Mouse (Mus musculus): ENCODE results near the gene Nrcam.

Gene Nrcam

DNA sequence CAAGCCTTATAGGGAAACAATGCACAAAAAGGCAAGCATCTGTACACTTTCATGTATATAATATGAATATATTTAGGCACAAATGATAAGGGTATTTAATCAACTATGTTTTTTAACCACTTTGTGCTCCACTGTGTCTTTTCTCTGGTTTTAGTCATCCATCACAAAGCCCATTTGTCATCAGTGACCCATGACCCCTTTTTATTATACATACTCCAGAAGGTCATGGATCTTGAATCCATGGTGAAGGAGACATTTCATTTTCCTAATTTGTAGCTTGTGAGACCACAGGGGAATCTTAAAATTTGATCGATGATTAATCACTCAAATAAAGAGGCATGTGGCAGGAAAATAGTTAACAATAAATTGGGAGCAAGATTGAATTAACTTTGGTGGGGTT lies 29.2 kb downstream of the Nrcam start:
- DNase-seq (ENCODE audit: low read depth, low spot score), result no peak

DNA sequence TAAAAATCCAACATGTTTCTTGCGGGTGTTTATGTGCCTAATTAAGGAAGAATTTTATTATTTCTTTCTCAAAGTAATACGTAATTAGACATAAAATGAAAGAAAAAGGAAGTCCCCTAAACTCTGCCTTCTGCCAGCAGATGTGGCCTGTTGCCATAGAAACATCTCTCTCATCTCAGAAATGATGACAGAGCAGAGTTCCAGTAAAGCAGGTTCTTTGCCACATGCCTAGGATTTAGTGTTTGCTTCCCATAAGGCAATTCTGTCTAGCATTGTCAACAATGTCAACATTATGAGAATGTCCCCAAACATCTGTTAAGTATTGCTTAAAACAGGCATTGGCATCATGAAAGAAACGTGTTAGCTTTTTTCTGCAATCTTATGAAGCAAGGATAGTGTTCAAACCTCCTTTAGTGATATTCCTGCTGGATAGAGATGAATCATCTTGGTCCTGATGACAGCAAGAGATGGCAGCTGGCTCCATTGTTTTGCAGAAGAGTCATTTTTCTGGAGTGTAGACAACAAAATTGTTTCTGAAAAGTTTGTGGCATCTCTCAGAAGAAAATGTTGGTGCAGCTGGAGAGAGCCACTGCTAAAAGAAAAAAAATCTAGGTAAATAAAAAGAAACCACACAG lies 42.5 kb downstream of the Nrcam start:
- DNase-seq (ENCODE audit: low read depth, low spot score), result no peak

DNA sequence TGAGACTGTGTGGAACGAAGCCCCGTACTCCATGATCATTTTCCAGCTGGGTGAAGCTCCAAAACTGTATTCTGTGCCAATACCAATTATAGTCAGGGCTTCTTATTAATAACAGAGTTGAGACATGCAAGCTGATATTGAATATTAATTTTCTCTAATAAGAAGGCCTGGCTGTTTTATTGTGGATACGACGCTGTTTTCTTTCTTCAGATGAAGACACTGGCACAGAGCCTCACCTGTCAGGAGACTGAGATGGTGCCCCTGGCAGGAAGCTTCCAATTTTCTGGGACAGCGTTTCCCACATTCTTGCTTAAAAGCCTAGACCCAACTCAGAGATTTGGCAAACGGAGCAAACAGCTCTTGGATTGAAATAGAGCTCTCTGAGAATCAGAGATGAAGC lies 47.3 kb downstream of the Nrcam start:
- no peak for DNase-seq (ENCODE audit: low read depth, low spot score)

DNA sequence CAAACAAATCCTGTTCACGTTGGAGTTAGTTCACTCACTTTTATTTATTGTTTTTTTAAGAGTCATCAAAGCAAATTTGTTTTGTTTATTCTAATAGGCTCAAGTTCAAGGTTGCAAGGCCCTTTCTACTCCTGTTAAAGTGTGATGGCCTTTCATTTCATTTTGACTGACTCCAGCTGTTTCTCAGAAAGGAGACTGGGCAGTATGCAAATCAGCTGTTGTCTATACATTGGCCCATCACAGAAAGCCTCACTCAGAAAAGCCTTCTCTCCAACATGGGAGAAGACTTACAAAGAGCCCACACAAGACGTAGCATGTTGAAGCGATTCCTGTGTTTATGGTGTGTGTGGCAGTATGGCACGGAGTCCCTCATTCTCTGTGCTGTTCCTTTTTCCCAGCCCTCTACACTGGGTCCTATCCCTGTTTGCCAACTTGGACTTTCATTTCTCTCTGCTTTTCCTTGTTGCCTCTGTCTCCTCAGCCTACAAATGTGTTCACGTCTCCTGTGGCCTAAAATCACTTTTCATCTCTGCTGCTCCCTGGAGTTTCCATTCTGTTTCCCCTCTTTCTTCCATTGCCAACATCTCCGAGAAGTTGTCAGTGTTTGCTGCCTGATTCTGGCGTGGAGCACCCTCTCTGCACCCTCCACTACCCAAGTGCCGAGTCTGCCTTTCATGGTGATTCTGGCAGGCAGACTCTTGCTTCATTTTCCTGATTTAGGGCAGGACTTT lies 49.9 kb downstream of the Nrcam start:
- DNase-seq (ENCODE audit: low read depth, low spot score), result no peak

DNA sequence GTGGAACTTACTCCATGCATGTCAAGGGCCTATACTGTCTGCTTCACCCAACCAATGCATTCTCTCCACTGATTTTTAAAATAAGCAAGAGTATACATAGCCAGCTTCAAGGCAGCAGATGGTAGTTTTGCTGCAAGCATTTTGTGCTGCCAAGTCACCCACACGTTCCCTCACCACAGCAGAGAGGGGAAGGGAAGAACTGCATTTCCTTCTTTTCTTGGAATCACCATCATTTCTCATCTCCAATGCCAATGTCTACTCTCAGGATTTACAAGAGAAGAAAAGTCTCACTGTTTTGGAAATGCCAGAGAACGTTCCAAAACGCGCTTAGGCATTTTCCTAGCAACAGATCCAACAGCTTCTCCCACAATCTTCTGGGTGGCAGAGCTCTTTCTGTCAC lies 52.1 kb downstream of the Nrcam start:
- peak; percentile 74 for DNase-seq (ENCODE audit: low read depth, low spot score)

DNA sequence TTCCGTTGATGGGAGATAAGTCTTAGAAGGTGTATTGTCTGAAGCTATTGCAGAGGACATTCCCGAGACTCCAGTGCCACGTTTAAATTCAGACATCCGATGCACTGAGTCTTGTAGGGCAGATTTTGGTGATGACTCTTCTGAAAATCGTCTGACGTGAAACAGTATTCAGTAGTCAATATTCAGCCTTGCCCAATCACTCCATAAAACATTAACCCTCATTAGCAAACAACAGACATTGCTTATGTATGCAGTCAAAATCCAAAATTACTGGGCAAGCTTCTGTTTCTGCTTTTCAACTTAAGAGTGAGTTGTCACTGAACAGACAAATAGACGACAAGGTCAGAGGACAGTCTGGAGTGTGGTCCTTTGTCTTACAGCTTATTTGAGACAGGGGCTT lies 57.7 kb downstream of the Nrcam start:
- DNase-seq (ENCODE audit: low read depth, low spot score), result no peak

DNA sequence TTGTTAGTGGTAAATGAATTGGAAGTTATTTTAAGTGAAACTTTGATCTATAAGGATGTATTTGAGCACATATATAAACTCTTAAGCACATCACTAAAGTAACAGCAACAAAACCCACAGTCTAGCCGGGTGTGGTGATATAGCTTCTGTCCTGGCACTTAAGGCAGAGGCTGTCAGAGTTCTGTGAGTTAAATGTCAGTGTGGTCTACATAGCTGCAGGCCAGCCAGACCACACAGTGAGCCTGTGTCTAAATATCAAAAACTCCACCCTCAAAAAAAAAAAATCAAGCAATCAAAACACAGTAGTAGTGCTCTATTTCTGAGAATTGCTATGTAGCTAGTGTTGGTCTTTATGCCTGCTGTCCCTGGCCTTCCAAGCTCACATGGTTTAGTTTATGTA lies 59.5 kb downstream of the Nrcam start:
- DNase-seq (ENCODE audit: low read depth, low spot score), result no peak

DNA sequence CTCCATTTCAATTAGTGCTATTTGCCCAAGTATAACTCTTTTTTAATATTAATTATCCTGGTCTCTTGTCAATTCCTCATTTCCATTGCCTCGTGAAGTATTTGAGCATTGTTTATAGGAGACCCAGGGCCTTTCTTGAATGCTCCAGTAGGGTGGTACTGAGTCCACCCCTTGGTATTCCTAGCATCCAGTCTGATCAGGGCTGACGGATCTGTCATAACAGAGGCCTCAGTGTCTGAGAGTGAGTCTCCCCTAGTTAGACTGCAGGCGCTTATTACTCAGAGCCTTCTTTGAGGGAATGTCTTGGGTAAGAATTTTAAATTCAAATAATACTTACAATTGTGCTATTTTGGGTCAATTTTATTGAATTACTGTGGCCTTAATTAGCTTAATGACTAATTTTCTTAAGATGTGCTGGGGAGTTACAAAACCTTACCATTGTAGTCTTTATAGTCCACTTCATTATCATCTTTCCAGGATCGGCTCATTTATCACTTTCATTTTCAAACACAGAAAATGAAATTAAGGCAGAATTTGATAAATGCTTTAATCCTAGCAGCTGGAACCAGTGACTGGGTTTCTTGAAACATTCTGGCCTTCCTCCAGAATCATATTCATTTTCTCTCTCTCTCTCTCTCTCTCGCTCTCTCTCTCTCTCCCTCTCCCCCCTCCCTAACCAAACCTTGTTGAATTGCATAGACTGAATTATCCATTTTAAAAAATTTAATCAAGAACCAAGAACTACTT lies 61.9 kb downstream of the Nrcam start:
- no peak for DNase-seq (ENCODE audit: low read depth, low spot score)

DNA sequence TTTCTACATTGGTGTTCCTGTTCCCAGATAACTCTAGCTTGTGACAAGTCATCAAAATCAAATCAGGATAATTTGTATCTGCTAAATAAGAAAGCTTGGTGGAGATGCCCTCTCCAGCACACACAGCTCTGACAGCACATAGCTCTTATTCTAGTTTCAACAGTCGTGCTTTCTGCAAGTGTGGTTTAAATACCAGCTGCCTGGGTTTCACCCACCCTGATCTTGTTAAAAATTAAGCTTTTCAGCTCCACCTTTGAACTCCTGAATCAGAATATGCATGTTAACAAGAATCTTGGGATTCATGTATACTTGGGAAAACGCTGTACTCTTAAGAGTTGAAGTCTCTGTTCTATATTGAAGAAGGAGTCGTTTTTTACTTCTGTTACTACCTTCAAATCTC lies 66.2 kb downstream of the Nrcam start:
- DNase-seq (ENCODE audit: low read depth, low spot score), result no peak

DNA sequence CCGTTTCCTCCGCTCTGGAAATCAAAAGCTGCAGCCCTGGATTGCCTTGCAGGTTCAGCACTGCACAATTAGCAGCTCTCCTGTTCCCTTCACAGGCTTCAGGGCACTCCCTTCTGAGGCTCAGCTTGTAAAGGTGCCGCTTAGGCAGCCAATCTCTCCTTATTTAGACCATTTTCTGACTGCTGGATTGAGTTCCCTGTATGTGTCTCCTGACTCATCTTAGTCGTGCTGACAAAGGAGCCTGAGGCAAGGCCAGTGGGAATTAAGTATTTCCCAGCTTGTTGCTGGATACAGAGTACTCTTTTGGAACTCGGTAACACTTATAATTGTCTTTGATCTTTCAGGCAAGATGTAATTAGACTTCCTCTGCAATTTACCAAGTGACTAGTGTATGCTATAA lies 69.1 kb downstream of the Nrcam start:
- DNase-seq (ENCODE audit: low read depth, low spot score), result no peak

DNA sequence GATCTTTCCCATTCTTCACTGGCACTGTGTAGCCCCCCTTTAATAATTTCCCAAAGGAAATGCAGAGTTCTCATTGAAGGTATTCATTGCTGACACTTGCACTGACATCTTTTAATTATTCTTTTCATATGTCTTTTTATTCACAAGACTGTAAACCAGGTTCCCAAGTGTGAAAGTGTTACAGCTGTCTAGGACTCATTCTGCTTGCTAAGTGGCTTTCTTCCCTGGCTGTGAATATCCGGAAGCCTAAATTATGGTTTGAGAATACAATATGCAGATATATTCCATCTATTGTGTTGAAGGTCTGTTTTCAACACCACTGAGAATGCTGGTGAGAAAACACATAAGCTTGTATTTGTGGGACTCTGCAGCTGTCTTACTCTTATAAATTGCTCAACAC lies 73.4 kb downstream of the Nrcam start:
- DNase-seq (ENCODE audit: low read depth, low spot score), result no peak

DNA sequence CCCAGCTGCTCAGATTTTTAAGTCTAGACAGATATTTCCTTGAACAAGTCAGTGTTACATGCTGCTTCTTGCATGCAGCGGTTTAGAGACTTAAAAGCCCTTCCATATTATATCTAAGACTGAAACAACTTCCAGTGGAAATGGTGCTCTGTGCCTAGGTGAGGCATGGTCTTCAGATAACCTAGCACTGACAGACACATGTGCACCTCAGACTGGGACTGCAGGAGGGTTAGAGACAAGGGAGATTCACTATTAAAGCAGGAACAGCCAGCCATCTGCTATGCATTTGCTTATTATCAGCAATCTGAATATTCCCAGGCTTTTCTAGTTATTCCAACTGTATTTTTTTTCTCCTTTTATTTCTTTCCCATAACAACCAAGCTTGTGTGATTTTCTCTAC lies 74.6 kb downstream of the Nrcam start:
- DNase-seq (ENCODE audit: low read depth, low spot score), result no peak

DNA sequence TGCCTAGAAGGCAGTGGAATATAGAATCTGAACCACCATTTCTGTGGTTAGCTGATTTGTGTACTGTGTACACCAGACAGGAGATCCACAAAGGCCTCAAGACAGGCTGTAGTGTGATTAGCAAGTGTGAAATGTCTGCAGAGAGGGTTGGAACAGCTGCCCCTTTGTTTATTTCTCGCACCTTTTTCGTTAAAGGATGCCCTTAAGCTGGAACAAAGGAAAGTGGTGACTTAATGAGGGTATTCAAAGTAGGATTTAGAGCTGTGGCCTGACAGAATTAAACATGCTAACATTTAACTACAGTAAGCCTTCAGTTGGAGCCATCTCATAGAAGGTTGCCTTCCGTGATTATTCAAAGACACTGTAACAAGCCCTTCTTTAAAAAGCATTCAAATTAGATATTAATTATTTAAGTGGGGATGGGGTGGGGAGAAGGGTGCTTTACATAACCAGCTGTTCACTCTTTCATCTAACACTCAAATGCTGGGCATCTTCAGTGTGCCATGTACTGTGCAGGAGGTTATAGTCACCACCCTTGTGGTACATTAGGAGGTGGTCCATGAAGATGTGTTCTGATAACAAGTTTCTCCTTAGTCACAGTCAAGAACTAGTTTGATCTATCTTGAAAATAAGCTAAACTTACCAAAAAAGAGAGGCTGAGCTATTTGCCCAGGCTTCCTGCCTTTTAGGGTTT lies 75.2 kb downstream of the Nrcam start:
- DNase-seq (ENCODE audit: low read depth, low spot score), result no peak

DNA sequence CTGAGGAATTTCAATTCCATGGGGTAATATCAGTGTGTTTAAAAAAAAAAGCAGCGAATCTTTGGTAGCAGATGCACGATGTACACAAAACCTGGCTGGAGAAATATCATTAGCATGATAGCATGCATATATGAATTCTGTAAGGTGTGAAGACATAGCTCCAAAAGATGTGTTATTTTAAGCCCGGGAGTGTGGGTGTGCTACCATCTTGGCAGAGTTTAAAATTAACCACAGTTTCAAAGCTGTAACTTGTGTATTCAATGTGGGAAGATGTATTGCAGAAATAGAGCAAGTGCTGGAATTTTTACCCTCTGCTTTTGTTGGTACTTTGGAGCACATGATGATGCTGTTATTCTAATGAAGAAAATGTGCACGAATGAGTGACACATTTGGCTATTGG lies 81.1 kb downstream of the Nrcam start:
- DNase-seq (ENCODE audit: low read depth, low spot score), result no peak

DNA sequence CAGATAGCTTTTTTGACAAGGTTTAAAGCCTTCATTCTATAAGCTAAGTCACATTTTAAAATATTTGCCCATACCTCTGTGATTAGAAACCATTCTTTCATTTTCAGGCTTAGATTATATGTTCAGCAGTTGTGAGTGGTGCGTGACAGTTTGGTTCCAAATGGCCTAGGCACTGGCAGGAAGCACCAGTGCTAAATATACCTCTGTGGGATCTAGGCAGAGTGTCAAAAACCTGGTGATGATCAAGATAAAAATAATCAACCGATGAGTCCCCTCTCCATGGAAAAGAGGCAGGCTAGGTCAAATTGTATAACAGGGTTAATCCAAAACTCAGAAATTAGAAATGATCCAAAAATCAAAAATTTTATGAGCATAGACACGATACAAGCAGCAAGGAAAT lies 82.3 kb downstream of the Nrcam start:
- DNase-seq (ENCODE audit: low read depth, low spot score), result no peak

DNA sequence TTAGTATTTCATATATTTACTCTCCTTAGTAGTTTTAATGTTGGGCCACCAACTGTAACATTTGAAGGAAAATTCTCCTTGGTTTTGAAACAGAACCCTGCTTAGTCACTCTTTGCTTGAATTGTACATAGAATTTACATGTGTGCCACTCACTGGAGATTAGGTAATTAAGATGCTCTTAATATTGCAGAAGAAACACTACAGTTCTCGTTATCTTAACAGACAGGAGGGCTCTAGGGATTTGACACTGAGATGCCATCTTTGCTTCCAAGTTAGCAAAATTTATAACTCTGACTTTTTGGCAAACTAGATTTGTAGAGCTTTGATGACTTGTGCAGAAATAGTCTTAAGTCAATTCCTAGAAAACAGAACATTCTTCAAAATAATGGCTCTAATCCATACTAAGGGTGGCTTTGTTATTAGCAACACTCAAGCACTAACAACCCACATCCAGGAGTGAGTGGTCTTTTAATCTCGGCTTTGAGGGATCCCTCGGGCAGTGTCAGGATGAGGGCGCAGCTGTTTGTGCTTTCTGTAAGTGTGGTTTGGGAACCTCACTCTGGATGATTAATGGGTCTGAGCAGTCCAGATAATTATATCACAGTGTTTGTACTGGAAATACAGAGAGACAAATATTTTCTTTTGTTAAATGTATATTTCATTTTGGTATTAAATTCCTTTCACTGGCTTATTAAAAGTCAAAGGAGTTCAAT lies 93.6 kb downstream of the Nrcam start:
- no peak for DNase-seq (ENCODE audit: low read depth, low spot score)

DNA sequence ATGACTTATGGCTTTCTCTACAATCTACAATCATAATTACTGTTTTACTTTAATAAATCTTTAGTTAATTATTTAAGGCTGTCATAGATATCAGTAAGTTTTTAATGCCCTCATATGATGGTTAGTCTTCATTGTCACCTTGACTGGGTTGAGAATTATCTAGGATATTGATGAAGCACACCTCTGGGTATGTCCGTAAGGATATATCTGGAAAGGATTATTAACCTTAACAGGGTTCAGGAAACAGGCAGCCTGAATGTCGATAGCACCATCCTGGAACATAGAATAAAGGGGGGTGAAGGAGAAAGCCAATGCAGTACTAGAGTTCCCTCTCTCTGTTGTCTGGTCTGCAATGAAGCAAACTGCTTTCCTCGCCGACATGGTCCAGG lies 94.2 kb downstream of the Nrcam start:
- DNase-seq (ENCODE audit: low read depth, low spot score), result no peak

DNA sequence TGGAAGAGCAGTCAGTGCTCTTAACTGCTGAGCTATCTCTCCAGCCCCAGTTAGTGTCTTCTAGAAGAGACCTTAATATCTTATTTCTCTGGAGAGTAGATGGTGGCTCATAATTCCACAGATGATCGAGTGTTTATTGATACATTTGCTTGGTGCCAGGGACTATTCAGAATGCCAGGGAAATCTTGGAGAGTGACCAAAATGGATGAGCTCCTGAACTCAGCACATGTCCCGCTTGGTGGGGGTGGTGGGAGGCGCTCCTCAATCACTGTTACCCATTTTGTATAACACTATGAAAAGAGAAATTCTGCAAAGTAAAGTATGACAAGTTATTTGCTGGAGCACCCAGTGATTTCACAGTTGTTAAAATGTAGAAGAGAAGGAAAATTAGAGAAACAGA lies 95.3 kb downstream of the Nrcam start:
- no peak for DNase-seq (ENCODE audit: low read depth, low spot score)

DNA sequence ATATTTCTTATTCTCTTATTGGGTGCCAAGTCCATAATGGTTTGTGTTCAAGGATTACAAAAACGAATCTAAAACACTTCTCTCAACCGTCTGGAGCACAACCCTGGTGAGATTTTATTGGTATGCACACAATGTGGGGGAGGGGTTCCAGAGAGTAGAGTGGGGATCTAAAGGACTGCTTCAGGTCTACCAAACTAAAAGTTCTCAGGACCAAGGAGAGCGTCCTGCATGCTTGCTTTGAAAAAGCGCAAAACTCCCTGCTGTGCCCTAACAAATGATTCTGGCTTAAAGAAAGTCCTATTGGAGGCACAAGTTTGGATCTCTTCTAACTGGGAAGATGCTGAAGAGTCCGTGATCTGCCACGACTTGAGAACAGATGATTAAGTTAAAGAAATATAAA lies 96.4 kb downstream of the Nrcam start:
- no peak for DNase-seq (ENCODE audit: low read depth, low spot score)

DNA sequence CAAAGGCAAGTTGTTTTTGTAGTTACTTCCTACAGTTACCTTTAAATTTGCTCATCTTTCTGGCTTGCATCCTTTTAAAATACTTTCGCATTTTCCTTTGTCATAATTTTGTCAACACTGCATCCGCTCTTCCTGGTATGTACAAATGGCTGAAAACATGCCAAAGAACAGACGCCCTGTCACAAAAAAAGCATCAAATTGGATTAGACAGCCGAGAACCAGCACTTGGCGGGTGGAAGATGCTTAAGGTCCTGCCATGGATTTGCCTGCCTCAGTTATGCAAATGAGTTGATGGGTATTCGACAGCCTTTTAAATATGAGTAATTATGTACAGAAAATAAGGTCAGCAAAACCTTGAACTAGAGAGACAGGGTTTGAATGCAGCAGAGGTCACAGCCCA lies 101.7 kb downstream of the Nrcam start:
- DNase-seq (ENCODE audit: low read depth, low spot score), result no peak

DNA sequence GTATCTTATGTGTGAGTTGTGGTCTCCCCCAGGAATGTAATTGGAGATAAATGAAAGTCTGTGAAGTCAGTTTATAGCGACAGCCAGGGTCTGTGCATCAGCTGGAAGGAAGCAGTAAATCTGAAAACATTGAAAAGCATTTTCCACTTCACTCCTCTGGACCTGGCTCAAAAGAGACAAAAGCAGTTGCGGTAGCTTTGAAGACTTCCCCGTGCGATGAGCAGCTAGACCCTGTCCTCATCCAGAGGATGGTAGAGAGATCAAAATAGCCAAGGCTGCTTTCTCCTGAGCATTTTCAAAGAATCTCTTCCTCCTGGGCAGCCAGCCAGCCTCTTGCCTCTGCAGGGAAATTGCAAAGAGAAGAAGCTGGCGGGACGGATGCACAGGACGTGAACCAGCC lies 102.3 kb downstream of the Nrcam start:
- DNase-seq (ENCODE audit: low read depth, low spot score), result no peak

DNA sequence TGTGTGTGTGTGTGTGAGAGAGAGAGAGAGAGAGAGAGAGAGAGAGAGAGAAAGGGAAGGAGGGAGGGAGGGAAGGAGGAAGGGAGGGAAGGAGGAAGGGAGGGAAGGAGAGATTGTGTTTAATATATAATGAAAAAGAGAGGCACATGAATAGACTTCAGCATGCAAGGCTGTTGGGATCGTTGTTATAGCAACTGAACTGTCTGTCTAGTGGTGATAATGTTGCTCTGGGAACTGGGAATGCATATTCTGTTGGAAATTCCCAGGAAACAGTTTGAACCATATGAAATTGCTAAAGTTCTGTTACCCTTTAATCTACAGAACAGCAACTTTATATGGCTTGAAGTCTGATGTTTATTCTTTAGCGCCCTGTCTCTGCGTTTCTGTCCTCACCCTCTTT lies 104.0 kb downstream of the Nrcam start:
- no peak for DNase-seq (ENCODE audit: low read depth, low spot score)

Measured in brain, embryonic 18.5 days (tissue).